8 mouse cellular contexts compared by ENCODE assay signal in genomic region chr2:30464411-30464810, GRCm38 (mm10). TPM values are rescaled to one million over a fixed set of nuclear protein-coding genes. Genes with fewer than 3 reads are reported as not detected.
DNase-seq lines count a peak whose midpoint lies in the region; ATAC-seq and TF ChIP-seq lines count a peak whose summit lies in the region.

No protein-coding gene starts in this region.

- WGBS in kidney, embryonic 15.5 days: 47% methylated on average over 5 of the region's 5 CpGs
- WGBS in embryonic facial prominence, embryonic 10.5 days: 67% methylated on average over 5 of the region's 5 CpGs
- 36% methylated on average over 5 of the region's 5 CpGs for WGBS in intestine, postnatal 0 days
- 71% methylated on average over 5 of the region's 5 CpGs for WGBS in neural tube, embryonic 13.5 days

- no peaks in the 10 kb centered on the region for H3K9me3 ChIP-seq in kidney, embryonic 15.5 days (replicated peaks)
- no peaks in the 10 kb centered on the region for H3K9me3 ChIP-seq in embryonic facial prominence, embryonic 10.5 days
- H3K9me3 ChIP-seq in intestine, postnatal 0 days (ENCODE audit: control insufficient read depth): no peaks in the 10 kb centered on the region
- no peaks in the 10 kb centered on the region for H3K9me3 ChIP-seq in neural tube, embryonic 13.5 days

- intact Hi-C loops in left cerebral cortex, postnatal 25 days (cut with DNase I): no loop called here

- H3K9ac ChIP-seq in kidney, embryonic 15.5 days: no peak overlapping the region
- no peak overlapping the region for H3K9ac ChIP-seq in intestine, postnatal 0 days (ENCODE audit: low read depth, low read length)
- no peak overlapping the region; the same call in 1 of the 2 replicates for H3K9ac ChIP-seq in neural tube, embryonic 13.5 days

- no peak for ATAC-seq in kidney, embryonic 15.5 days (replicated peaks; ENCODE audit: low FRiP score)
- no peak for ATAC-seq in intestine, postnatal 0 days
- no peak for ATAC-seq in neural tube, embryonic 13.5 days (ENCODE audit: low read depth)

- no peak for TF ChIP-seq CTCF in intestine, postnatal 0 days (IDR thresholded peaks at IDR 0.05; ENCODE audit: low read depth)

- peak overlapping the region; percentile 61 for H3K4me2 ChIP-seq in kidney, embryonic 15.5 days
- peak overlapping the region; percentile 61 for H3K4me2 ChIP-seq in intestine, postnatal 0 days (replicated peaks; ENCODE audit: low read depth)
- peak overlapping the region; percentile 51 for H3K4me2 ChIP-seq in neural tube, embryonic 13.5 days

- DNase-seq in kidney, adult 18-20 months: no peak
- DNase-seq in embryonic facial prominence, embryonic 10.5 days (ENCODE audit: low spot score): no peak
- DNase-seq in left cerebral cortex, postnatal 25 days (ENCODE audit: low spot score in 2 of 2): no peak
- no peak for DNase-seq in embryo, embryonic 10 days (ENCODE audit: low spot score)
- DNase-seq in right cerebral cortex, postnatal 14 days: no peak

- peaks cover 47% of the 10 kb centered on the region for H3K4me1 ChIP-seq in kidney, embryonic 15.5 days
- peaks cover 58% of the 10 kb centered on the region for H3K4me1 ChIP-seq in embryonic facial prominence, embryonic 10.5 days
- H3K4me1 ChIP-seq in intestine, postnatal 0 days (replicated peaks; ENCODE audit: control insufficient read depth, insufficient read depth, low read length): no peaks in the 10 kb centered on the region; the same call in 1 of the 2 replicates
- H3K4me1 ChIP-seq in neural tube, embryonic 13.5 days (replicated peaks): peaks cover 45% of the 10 kb centered on the region

- H3K4me3 ChIP-seq in kidney, embryonic 15.5 days (replicated peaks): peak overlapping the region; percentile 37
- H3K4me3 ChIP-seq in embryonic facial prominence, embryonic 10.5 days: peak overlapping the region; percentile 46
- H3K4me3 ChIP-seq in intestine, postnatal 0 days (ENCODE audit: low read depth, low read length): peak overlapping the region; percentile 21
- 0 out of 2 replicates have a peak overlapping the region, but pooled peaks have one; percentile 24 for H3K4me3 ChIP-seq in neural tube, embryonic 13.5 days

- peak overlapping the region; percentile 92 for H3K27ac ChIP-seq in kidney, embryonic 15.5 days
- peak overlapping the region; percentile 44 for H3K27ac ChIP-seq in embryonic facial prominence, embryonic 10.5 days (replicated peaks)
- peak overlapping the region; percentile 22 for H3K27ac ChIP-seq in intestine, postnatal 0 days (ENCODE audit: low read depth, low read length)
- H3K27ac ChIP-seq in neural tube, embryonic 13.5 days (replicated peaks): no peak overlapping the region; the same call in 1 of the 2 replicates

- no peaks in the 10 kb centered on the region for H3K36me3 ChIP-seq in kidney, embryonic 15.5 days
- 0 out of 2 replicates have a peak, but pooled peaks cover 3% of the 10 kb centered on the region for H3K36me3 ChIP-seq in embryonic facial prominence, embryonic 10.5 days (replicated peaks)
- no peaks in the 10 kb centered on the region for H3K36me3 ChIP-seq in intestine, postnatal 0 days (ENCODE audit: control insufficient read depth, insufficient read depth)
- no peaks in the 10 kb centered on the region for H3K36me3 ChIP-seq in neural tube, embryonic 13.5 days

- no peaks in the 10 kb centered on the region for H3K27me3 ChIP-seq in kidney, embryonic 15.5 days
- H3K27me3 ChIP-seq in embryonic facial prominence, embryonic 10.5 days (replicated peaks; ENCODE audit: low read depth, poor library complexity, severe bottlenecking): peaks cover 16% of the 10 kb centered on the region
- no peaks in the 10 kb centered on the region for H3K27me3 ChIP-seq in intestine, postnatal 0 days (replicated peaks; ENCODE audit: control insufficient read depth, insufficient read depth, low read length)
- no peaks in the 10 kb centered on the region for H3K27me3 ChIP-seq in neural tube, embryonic 13.5 days

RNA-seq across cellular contexts. Expression of gene Ier5l, which starts 9.6 kb away (rescaled TPM):
- polyA plus RNA-seq in kidney, embryonic 15.5 days (2015; fragmentation: Nextera tagmentation; extraction: Ambion mirVana): 3.3 and 3.5 TPM in 2 replicates
- polyA plus RNA-seq in embryonic facial prominence, embryonic 10.5 days (2016; fragmentation: Nextera tagmentation; extraction: Ambion mirVana): 2.8 and 3.4 TPM in 2 replicates
- 1.6 and 2.2 TPM in 2 replicates for polyA plus RNA-seq in intestine, postnatal 0 days (2015; fragmentation: Nextera tagmentation; extraction: Ambion mirVana)
- 2.1 and 3.1 TPM in 2 replicates for polyA plus RNA-seq in neural tube, embryonic 13.5 days (2015; fragmentation: Nextera tagmentation; extraction: Ambion mirVana)
- total RNA-seq in left cerebral cortex, postnatal 25 days (2021): 10 to 100 TPM; 16.0 to 18.4 TPM

RNA-seq across cellular contexts. Expression of gene Ptpa, which starts 48.6 kb away (rescaled TPM):
- 162 and 175 TPM in 2 replicates for polyA plus RNA-seq in kidney, embryonic 15.5 days (2015; fragmentation: Nextera tagmentation; extraction: Ambion mirVana)
- polyA plus RNA-seq in embryonic facial prominence, embryonic 10.5 days (2016; fragmentation: Nextera tagmentation; extraction: Ambion mirVana): 161 and 162 TPM in 2 replicates
- 70.9 and 71.4 TPM in 2 replicates for polyA plus RNA-seq in intestine, postnatal 0 days (2015; fragmentation: Nextera tagmentation; extraction: Ambion mirVana)
- 124 and 126 TPM in 2 replicates for polyA plus RNA-seq in neural tube, embryonic 13.5 days (2015; fragmentation: Nextera tagmentation; extraction: Ambion mirVana)
- 100 to 1,000 TPM; 172 to 174 TPM for total RNA-seq in left cerebral cortex, postnatal 25 days (2021)

RNA-seq across cellular contexts. Expression of gene Crat, which starts 48.8 kb away (rescaled TPM):
- 27.2 and 30.9 TPM in 2 replicates for polyA plus RNA-seq in kidney, embryonic 15.5 days (2015; fragmentation: Nextera tagmentation; extraction: Ambion mirVana)
- polyA plus RNA-seq in embryonic facial prominence, embryonic 10.5 days (2016; fragmentation: Nextera tagmentation; extraction: Ambion mirVana): 19.9 and 20.3 TPM in 2 replicates
- 46.1 and 46.4 TPM in 2 replicates for polyA plus RNA-seq in intestine, postnatal 0 days (2015; fragmentation: Nextera tagmentation; extraction: Ambion mirVana)
- 22.2 and 23.0 TPM in 2 replicates for polyA plus RNA-seq in neural tube, embryonic 13.5 days (2015; fragmentation: Nextera tagmentation; extraction: Ambion mirVana)
- total RNA-seq in left cerebral cortex, postnatal 25 days (2021): 10 to 100 TPM; 48.4 to 50.7 TPM
